Mouse (Mus musculus) MN1 (cell line): ENCODE data around the gene Olfr191.
"Not testable (repeated sequence)": the region's sequence is repeated elsewhere in the genome, so short reads cannot be mapped to it uniquely, and the experiment has no call there.

Experiments
- DNase-seq: peaks from one replicate; pipeline ENCODE4 v3.0.0-alpha.2; 2016; ENCODE audit warnings: low spot score

Olfr191 gene

GRCm38 (mm10) chr16:59089722-59090121 lies at the start of gene Olfr191:
Gene Olfr191 (minus strand): TSS chr16:59089822.
- not testable (repeated sequence) for DNase-seq

DNA sequence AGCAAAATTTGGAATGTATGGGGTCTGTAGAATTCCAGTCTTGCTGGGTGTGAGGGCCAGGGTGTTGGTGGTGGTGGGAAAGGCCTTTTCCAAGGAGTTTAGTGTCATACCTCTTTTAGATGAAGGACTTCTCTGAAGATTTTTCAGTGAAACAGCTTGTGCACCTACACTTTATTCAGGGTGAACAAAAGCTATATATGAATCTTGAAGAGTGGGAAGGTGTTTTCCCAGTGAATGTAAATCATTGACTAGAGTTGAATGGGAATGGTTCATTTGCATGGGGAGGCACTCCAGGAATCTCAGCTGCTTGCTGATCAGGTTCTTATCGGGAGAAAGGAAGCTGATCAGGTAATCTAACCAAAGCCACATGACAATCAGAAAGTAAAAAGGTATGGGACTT lies 41.1 kb upstream of the Olfr191 start:
- no peak for DNase-seq

- DNase-seq: no peak
Observed at GRCm38 (mm10) chr16:59120969-59121368, 31.3 kb upstream of the Olfr191 start, which contains the start of gene Olfr194. Gene Olfr194 (minus strand): TSS chr16:59121069.

- DNase-seq: no peak
Observed at GRCm38 (mm10) chr16:59111781-59112180, 22.2 kb upstream of the Olfr191 start, which contains the start of gene Olfr193. Gene Olfr193 (minus strand): TSS chr16:59111881.

DNA sequence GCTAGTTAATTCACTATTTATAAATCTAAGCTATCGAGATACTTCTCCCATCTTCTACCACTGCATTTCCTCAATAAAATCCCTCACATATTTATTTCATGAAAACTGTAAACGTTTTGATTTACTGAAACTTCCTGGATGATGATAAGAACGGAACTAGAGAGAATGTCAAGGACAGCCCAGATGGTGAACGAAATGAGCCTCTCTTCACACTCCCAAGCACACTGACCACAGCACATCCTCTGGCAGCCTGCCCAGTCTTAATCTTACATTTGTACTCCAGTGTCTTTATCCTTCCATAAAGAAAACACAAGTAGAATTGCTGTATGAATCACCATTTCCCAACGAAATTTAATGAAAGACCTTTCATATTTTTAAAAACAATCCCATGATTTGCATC lies 18.9 kb upstream of the Olfr191 start:
- DNase-seq: not testable (repeated sequence)

DNA sequence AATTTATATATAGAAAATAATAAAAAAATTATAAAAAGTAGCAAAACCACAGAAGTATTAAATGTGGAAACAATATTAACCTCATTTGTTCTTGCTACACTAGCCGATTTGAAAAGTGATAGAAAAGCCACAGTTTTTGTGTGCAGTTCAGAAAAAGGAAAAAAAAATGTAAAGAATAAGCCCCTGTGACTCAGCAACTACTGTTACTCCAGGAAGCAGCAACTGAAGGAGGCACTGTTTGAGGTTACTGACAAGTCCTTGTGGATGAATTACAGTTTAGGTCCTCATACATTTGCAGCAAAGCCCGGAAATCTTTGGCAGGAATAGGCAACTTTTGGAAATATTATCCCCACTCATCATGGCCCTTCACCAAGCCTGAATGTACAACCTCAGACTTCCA lies 15.7 kb upstream of the Olfr191 start:
- DNase-seq: no peak

GRCm38 (mm10) chr16:59081113-59081512 lies 8.5 kb downstream of the Olfr191 start:
- not testable (repeated sequence) for DNase-seq

DNA sequence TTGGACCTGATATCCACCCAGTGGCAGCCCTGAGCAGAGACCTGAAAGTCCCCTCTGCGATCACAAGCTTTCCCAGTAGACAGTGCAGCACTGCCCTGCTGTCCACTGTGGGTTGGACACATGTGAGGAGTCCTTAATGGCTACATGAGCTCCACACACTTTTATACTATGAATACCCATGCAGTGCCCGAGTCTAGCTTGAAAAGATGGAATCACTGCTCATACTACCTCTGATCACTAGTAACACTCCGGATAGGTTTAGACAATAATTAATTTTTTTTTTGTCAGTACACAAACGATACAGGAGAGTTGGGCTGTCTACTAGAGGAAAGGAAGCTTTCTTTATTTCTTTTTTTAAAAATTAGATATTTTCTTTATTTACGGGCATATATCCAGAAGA lies 11.7 kb downstream of the Olfr191 start, which contains the start of gene Olfr190:
Gene Olfr190, minus strand, starts transcription at position 101 of the 400 bp plus-strand sequence.
- no peak for DNase-seq

DNA sequence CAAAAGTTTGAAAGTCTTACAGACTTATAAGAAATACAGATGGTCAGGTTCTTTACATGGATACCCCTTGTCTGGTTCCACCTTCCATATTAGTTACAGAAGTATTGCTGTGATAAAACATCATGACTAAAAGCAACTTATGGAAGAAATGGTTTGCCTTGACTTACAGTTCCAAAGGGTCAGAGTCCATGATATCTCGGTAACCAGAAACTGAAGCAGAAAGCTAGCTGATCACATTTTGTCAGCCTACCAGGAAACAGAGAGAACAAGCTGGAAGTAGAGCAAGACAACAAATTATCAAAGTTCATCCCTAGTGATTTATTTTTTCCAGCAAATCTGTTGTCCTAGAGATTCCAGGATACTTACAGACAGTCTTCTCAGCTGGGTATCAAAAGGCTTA lies 16.1 kb downstream of the Olfr191 start:
- DNase-seq: no peak

DNA sequence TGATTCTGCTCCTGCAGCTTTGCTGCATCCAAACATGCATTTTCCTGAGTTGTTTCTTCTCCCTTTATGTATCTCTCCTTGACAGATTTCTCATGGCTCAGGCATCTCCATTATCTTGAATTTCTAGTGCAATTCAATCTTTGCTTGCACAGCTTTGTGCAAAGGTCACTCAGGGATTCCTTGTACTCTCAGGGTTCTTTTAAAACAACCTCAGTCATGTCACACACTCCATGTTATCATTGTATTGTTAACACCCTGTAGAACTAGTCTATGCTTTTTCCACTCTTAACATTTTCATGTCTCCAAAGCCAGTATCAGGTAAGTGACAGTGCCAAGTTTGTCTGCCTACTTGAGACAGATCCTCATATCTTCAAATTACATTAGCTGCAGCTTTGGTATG lies 17.9 kb downstream of the Olfr191 start:
- no peak for DNase-seq

GRCm38 (mm10) chr16:59062411-59062810 lies 27.2 kb downstream of the Olfr191 start:
- not testable (repeated sequence) for DNase-seq

GRCm38 (mm10) chr16:59049286-59049685 lies 40.3 kb downstream of the Olfr191 start:
- not testable (repeated sequence) for DNase-seq

DNA sequence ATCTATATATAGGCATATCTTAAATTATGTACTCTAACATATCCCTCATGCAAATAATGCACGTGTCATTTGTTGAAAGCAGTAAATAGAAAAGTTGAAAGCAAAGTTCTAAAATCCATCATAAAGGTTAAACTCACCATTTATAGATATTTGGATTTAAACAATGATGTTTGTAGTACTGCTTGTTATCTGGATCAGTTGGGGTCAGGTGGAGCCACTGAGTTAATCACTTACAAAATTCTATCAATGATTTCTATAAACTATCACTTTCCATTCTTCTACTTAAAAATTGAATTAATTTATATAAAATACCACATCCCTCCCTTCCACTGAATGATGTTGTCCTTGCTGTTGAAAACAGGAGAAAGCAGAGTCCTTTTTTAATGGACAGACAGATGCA lies 40.8 kb downstream of the Olfr191 start:
- DNase-seq: no peak

- DNase-seq: no peak
Observed at GRCm38 (mm10) chr16:59047579-59047978, 42.0 kb downstream of the Olfr191 start.

DNA sequence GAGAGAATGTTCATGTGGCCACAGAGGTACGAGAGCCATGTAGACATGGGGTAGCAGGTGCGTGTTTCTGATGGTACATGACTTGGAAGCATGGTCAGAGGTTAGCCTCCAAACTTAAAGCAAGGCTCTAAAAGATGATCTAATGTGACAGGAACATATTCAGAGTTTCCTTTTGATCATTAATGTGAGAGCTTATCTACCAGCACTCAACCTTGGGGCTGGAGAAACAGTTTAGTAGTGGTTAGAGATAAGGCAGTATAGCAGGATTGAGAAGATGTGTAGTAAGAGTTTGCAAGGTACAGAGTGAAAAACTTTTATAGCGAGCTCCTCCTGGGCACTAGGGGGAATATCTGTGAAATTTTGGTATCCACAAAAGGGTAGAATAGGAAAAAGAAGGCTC lies 43.8 kb downstream of the Olfr191 start:
- DNase-seq: no peak

DNA sequence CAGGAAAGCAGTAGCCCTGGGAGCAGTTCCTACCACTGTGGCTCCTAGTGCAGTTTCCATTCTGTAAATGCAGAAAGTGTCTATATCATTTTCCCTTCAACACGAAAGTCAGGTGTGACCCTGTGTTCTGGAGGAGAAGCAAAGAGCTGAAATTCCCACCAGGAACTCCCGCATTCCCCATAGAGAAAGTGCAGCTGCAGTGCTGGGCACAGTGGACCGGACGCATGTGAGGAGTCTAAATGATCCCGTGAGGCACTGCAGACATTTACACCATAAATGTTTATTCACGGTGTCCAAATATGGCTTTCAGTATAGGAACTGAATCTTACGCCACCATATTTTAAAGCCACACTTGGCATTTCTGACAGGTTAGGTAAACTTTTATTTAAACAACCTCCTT lies 49.9 kb downstream of the Olfr191 start, which contains the start of gene Olfr187:
Gene Olfr187, minus strand, starts transcription at position 58 of the 400 bp plus-strand sequence.
- no peak for DNase-seq
